In genomic region chr11:97798083-97798435, GRCm38 (mm10) we compare ENCODE assay signal across 8 mouse cellular contexts. TPM values are rescaled to one million over a fixed set of nuclear protein-coding genes. Genes with fewer than 3 reads are reported as not detected.
DNase-seq lines count a peak whose midpoint lies in the region; ATAC-seq lines count a peak whose summit lies in the region.
"Had no signal": no experiment of that assay in that cellular context is flagged by ENCODE, and none has a peak within 500 bp of the region (broad histone marks: within the 10 kb centered on the region; RNA-seq: fewer than 3 reads in every experiment).

No protein-coding gene starts in this region.

- WGBS in lung, embryonic 16.5 days = 48% methylated on average over 8 of the region's 8 CpGs
- WGBS in hindbrain, embryonic 10.5 days = 32% methylated on average over 8 of the region's 8 CpGs
- WGBS in liver, embryonic 15.5 days (ENCODE audit: insufficient replicate concordance) = 46% methylated on average over 8 of the region's 8 CpGs

- DNase-seq in lung, adult 18-20 months = no peak
- DNase-seq in hindbrain, embryonic 10.5 days (ENCODE audit: low spot score) = no peak
- no peak for DNase-seq in left cerebral cortex, adult 11 months (ENCODE audit: low spot score)
- DNase-seq in right cerebral cortex, adult 18-20 months = no peak
- DNase-seq in thymus, adult 18-20 months = no peak

- peak overlapping the region; percentile 64 for H3K4me2 ChIP-seq in lung, embryonic 16.5 days (ENCODE audit: low read depth, low read length)
- H3K4me2 ChIP-seq in liver, embryonic 15.5 days = peak overlapping the region; percentile 92

- no peak for ATAC-seq in lung, embryonic 16.5 days (ENCODE audit: low read depth)
- no peak for ATAC-seq in liver, embryonic 15.5 days (ENCODE audit: insufficient read depth)

- H3K27me3 ChIP-seq in lung, embryonic 16.5 days (ENCODE audit: control insufficient read depth, insufficient read depth, low read depth, low read length) = no peaks in the 10 kb centered on the region
- H3K27me3 ChIP-seq in hindbrain, embryonic 10.5 days (ENCODE audit: insufficient read depth, poor library complexity, severe bottlenecking) = no peaks in the 10 kb centered on the region
- H3K27me3 ChIP-seq in liver, embryonic 15.5 days = peaks cover 28% of the 10 kb centered on the region

- peaks cover 25% of the 10 kb centered on the region for H3K4me1 ChIP-seq in lung, embryonic 16.5 days (replicated peaks; ENCODE audit: control insufficient read depth, insufficient read depth, low read length)
- H3K4me1 ChIP-seq in hindbrain, embryonic 10.5 days (replicated peaks) = peaks cover 39% of the 10 kb centered on the region
- H3K4me1 ChIP-seq in liver, embryonic 15.5 days (replicated peaks) = peaks cover 53% of the 10 kb centered on the region

- H3K27ac ChIP-seq in lung, embryonic 16.5 days (ENCODE audit: low read length) = no peak overlapping the region
- H3K27ac ChIP-seq in hindbrain, embryonic 10.5 days = no peak overlapping the region
- H3K27ac ChIP-seq in liver, embryonic 15.5 days (replicated peaks) = no peak overlapping the region
- H3K27ac ChIP-seq: macrophage had no signal

- H3K9me3 ChIP-seq in lung, embryonic 16.5 days (ENCODE audit: control insufficient read depth, low read length) = 0 out of 2 replicates have a peak, but pooled peaks cover 2% of the 10 kb centered on the region
- no peaks in the 10 kb centered on the region for H3K9me3 ChIP-seq in hindbrain, embryonic 10.5 days
- H3K9me3 ChIP-seq in liver, embryonic 15.5 days (replicated peaks) = no peaks in the 10 kb centered on the region

- H3K4me3 ChIP-seq in lung, embryonic 16.5 days (ENCODE audit: low read length) = peak overlapping the region; percentile 94; the same call in 1 of the 2 replicates
- H3K4me3 ChIP-seq in hindbrain, embryonic 10.5 days = peak overlapping the region; percentile 85
- H3K4me3 ChIP-seq in liver, embryonic 15.5 days (replicated peaks) = peak overlapping the region; percentile 71; the same call in 1 of the 2 replicates

- H3K36me3 ChIP-seq in lung, embryonic 16.5 days (ENCODE audit: control insufficient read depth, insufficient read depth, low read length) = no peaks in the 10 kb centered on the region
- H3K36me3 ChIP-seq in hindbrain, embryonic 10.5 days = no peaks in the 10 kb centered on the region
- no peaks in the 10 kb centered on the region for H3K36me3 ChIP-seq in liver, embryonic 15.5 days (replicated peaks)

- no peak overlapping the region; the same call in 1 of the 2 replicates for H3K9ac ChIP-seq in lung, embryonic 16.5 days (ENCODE audit: low read length)
- H3K9ac ChIP-seq in liver, embryonic 15.5 days = no peak overlapping the region

RNA-seq across cellular contexts. Expression of gene Lasp1, which starts 0.7 kb away (rescaled TPM):
- 163 and 167 TPM in 2 replicates for polyA plus RNA-seq in lung, embryonic 16.5 days (2015; fragmentation: Nextera tagmentation; extraction: Ambion mirVana)
- 77.7 and 90.1 TPM in 2 replicates for polyA plus RNA-seq in hindbrain, embryonic 10.5 days (2016; fragmentation: Nextera tagmentation; extraction: Ambion mirVana)
- 31.4 and 36.7 TPM in 2 replicates for polyA plus RNA-seq in liver, embryonic 15.5 days (2015; fragmentation: Nextera tagmentation; extraction: Ambion mirVana)

RNA-seq across cellular contexts. Expression of gene Rpl23, which starts 15.8 kb away (rescaled TPM):
- polyA plus RNA-seq in lung, embryonic 16.5 days (2015; fragmentation: Nextera tagmentation; extraction: Ambion mirVana) = 495 and 578 TPM in 2 replicates
- polyA plus RNA-seq in hindbrain, embryonic 10.5 days (2016; fragmentation: Nextera tagmentation; extraction: Ambion mirVana) = 381 and 439 TPM in 2 replicates
- 185 and 242 TPM in 2 replicates for polyA plus RNA-seq in liver, embryonic 15.5 days (2015; fragmentation: Nextera tagmentation; extraction: Ambion mirVana)

RNA-seq across cellular contexts. Expression of gene 1700001P01Rik, which starts 22.3 kb away (rescaled TPM):
- 0.35 TPM in 1 of 2 replicates, not detected in the other for polyA plus RNA-seq in lung, embryonic 16.5 days (2015; fragmentation: Nextera tagmentation; extraction: Ambion mirVana)
- 0.37 and 0.80 TPM in 2 replicates for polyA plus RNA-seq in hindbrain, embryonic 10.5 days (2016; fragmentation: Nextera tagmentation; extraction: Ambion mirVana)
- not detected in 2 replicates for polyA plus RNA-seq in liver, embryonic 15.5 days (2015; fragmentation: Nextera tagmentation; extraction: Ambion mirVana)
- polyA plus RNA-seq: macrophage had no signal

RNA-seq across cellular contexts. Expression of gene Cwc25, which starts 31.7 kb away (rescaled TPM):
- 16.1 and 18.5 TPM in 2 replicates for polyA plus RNA-seq in lung, embryonic 16.5 days (2015; fragmentation: Nextera tagmentation; extraction: Ambion mirVana)
- 19.4 and 20.6 TPM in 2 replicates for polyA plus RNA-seq in hindbrain, embryonic 10.5 days (2016; fragmentation: Nextera tagmentation; extraction: Ambion mirVana)
- polyA plus RNA-seq in liver, embryonic 15.5 days (2015; fragmentation: Nextera tagmentation; extraction: Ambion mirVana) = 5.4 and 5.8 TPM in 2 replicates

RNA-seq across cellular contexts. Expression of gene B230217C12Rik, which starts 42.5 kb away (rescaled TPM):
- 3.1 and 3.4 TPM in 2 replicates for polyA plus RNA-seq in lung, embryonic 16.5 days (2015; fragmentation: Nextera tagmentation; extraction: Ambion mirVana)
- polyA plus RNA-seq in hindbrain, embryonic 10.5 days (2016; fragmentation: Nextera tagmentation; extraction: Ambion mirVana) = 10.0 and 12.3 TPM in 2 replicates
- 0.30 and 0.39 TPM in 2 replicates for polyA plus RNA-seq in liver, embryonic 15.5 days (2015; fragmentation: Nextera tagmentation; extraction: Ambion mirVana)
